Mouse (Mus musculus) intestine, embryonic 15.5 days (tissue): ENCODE data around the gene Ddx51. TPM values are rescaled to one million over a fixed set of nuclear protein-coding genes. Genes with fewer than 3 reads are reported as not detected.

Source experiments
- ATAC-seq: fragments of 200-750 bp; cut with Nextera tagmentation; 2 replicates; pipeline ENCODE4 v1.8.0; 2017; ENCODE audit warnings: moderate TSS enrichment, moderate library complexity
- H3K27ac ChIP-seq: fragments of 300-500 bp; sonication (generic); 2 replicates; pipeline ENCODE4 v1.5.1; 2015; ENCODE audit warnings: mild to moderate bottlenecking, inconsistent platforms
- H3K27me3 ChIP-seq: fragments of 300-500 bp; sonication (generic); replicated peaks from 2 replicates; pipeline ENCODE4 v1.6.1; 2015; ENCODE audit warnings: inconsistent platforms
- H3K36me3 ChIP-seq: fragments of 300-500 bp; sonication (generic); 2 replicates; pipeline ENCODE4 v1.6.1; 2015; ENCODE audit warnings: inconsistent platforms
- H3K4me1 ChIP-seq: fragments of 300-500 bp; sonication (generic); replicated peaks from 2 replicates; pipeline ENCODE4 v1.6.1; 2015; ENCODE audit warnings: inconsistent platforms
- H3K4me2 ChIP-seq: fragments of 300-500 bp; sonication (generic); replicated peaks from 2 replicates; pipeline ENCODE4 v1.6.1; 2015; ENCODE audit warnings: mild to moderate bottlenecking, inconsistent platforms
- H3K4me3 ChIP-seq: fragments of 300-500 bp; sonication (generic); replicated peaks from 2 replicates; pipeline ENCODE4 v1.5.1; 2015; ENCODE audit warnings: inconsistent platforms
- H3K9ac ChIP-seq: fragments of 300-500 bp; sonication (generic); 2 replicates; pipeline ENCODE4 v1.6.1; 2015; ENCODE audit warnings: inconsistent platforms
- H3K9me3 ChIP-seq: fragments of 300-500 bp; sonication (generic); 2 replicates; pipeline ENCODE4 v1.6.1; 2016; ENCODE audit warnings: inconsistent platforms
- WGBS: fragments of 180-500 bp; shearing (Covaris S2); methylation state at CpG from one replicate; pipeline ENCODE4 v1.1.7; 2015; 5-methylcytosine and 5-hydroxymethylcytosine counted together
- polyA plus RNA-seq: library from polyadenylated mRNA; unstranded; fragments of >200 nt; fragmentation: Nextera tagmentation; extraction: Ambion mirVana; gene quantifications from 2 replicates; pipeline ENCODE4 v1.2.1, GENCODE M21; 2015

Gene Ddx51
- 23.2 and 26.9 TPM in 2 replicates for polyA plus RNA-seq

DNA sequence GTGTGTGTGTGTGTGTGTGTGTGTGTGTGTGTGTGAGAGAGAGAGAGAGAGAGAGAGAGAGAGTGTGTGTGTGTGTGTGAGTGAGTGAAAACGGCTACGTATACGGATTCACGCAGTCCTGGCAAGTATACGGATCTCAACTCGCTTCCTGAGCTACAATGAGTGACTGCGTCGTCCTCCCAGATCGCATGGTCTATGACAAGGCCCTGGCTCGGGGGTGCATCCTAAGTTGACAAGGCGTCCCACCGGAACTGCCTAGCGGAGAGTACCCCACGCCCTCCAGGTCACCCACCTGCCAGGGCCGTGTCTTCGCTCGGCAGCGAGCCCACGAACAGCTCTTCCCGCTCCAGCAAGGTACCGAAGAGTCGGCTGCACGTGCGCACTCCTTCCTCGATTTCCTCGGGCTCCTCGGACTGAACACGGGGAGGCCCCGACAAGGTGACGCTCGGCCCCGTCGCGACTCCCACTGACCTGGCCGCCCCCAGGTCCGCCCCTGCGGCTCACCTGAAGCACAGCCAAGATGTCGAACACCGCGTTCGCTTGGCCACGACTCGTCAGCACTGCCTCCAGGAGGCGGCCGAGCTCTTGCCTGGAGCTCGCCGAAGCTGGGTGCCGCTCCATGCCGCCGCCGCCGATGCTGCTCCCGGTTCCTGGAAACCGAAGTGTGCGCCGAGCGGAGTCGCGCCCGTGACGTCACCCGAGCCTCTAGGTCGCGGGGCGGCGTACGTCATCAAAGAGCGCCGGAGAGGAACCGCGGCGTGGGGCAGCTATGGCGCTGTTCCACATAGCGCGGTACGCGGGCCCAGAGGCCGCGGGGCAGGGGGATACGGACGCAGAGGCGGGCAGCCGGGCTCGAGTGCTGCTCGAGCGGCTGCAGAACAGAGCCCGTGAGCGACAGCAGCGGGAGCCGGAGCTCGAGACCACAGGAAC, at the start of gene Ddx51, which contains the start of gene Noc4l:
TSS of gene Ddx51 (plus strand) at position 733 of the 930 bp plus-strand sequence.
TSS of gene Noc4l (minus strand) at position 699 of the 930 bp plus-strand sequence.
- WGBS: 1% methylated on average over 91 of the region's 91 CpGs
- Histone ChIP-seq H3K27ac (0 out of 2 replicates have a peak within 1 kb of the TSS, but pooled peaks have one; percentile 25), H3K36me3 (peaks cover 60% of the 10 kb centered on the region), H3K9me3 (no peaks in the 10 kb centered on the region), H3K27me3 (no peaks in the 10 kb centered on the region), H3K9ac (peak within 1 kb of the TSS; percentile 79), H3K4me1 (peaks cover 6% of the 10 kb centered on the region), H3K4me3 (peak within 1 kb of the TSS; percentile 95), H3K4me2 (peak within 1 kb of the TSS; percentile 84)
- ATAC-seq: peak; percentile 93

DNA sequence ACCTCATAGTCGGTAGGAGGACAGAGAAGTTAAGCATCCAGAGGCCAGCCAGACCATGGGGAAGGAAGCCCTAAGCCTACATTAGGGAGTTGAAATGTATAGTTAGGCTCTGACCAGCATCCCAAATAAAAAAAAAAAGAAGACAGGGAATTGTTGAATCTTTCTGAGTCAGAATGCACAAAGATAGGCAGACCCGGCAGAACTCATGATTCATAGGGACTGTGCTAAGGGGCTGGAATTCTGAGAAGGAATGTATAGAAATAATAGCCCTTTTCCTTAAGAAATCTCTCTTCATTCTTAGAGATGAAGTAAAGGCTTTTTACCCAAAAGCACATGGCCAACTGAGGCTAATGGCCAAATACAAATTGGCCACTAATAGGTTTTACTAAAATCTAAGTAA, 48.9 kb upstream of the Ddx51 start:
- no peaks in the 10 kb centered on the region for H3K9me3 ChIP-seq
- WGBS: 83% methylated on average over 2 of the region's 2 CpGs
- no peak overlapping the region for H3K27ac ChIP-seq
- no peaks in the 10 kb centered on the region for H3K27me3 ChIP-seq
- H3K4me1 ChIP-seq: no peaks in the 10 kb centered on the region
- no peak for ATAC-seq
- H3K36me3 ChIP-seq: no peaks in the 10 kb centered on the region
- no peak overlapping the region for H3K4me3 ChIP-seq
- H3K4me2 ChIP-seq: no peak overlapping the region
- no peak overlapping the region for H3K9ac ChIP-seq

DNA sequence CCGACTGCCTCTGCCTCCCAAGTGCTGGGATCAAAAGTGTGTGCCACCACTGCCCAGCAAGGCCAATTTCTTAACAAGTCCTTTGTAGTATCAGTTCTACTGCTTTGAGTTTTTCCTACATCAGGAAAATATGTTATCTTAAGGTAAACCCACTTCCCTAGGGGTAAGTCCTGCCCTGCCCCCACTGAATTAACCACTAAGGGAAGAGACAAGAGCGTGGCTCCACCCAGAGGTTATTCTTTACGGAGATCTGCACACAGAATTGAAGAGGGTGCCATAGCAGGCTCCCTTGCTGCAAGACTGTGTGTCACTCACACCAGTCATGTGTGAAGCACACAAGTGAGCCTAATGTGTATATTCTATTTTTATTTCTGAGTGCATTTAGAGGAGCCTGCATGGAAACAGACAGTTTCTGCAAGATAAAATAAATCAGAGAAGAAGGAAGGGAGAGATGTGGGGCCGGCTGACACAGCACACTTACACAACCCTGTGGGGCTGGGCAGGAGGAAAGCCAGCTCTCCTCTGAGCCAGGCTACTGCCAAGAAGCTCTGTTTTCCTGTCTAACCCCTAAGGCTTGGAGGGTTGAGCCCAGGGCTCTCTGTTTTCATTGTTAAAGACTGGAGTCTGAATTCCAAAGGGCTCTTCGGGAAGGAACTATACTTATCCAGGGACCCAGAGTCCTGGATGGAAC, 47.6 kb upstream of the Ddx51 start:
- no peak for ATAC-seq
- WGBS: 51% methylated on average over 5 of the region's 5 CpGs

DNA sequence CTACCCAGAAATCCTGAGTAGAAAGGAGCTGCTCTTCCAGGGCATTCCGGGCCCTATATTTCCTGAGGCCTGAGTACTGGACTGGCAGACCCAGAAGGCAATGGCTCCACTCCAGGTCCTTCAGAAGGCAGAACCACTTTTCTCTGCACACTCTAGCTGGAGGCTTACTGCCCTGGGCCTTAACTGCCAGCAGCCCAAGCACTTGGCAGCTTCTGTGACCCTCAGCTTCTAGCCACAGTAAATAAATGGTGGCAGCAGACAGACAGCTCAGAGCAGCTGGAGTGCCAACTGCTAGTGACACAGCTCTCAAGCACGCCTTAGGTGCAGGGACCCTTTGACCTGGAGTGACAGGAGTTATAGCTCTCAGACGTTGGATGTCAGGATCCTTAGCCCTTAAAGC, 45.5 kb upstream of the Ddx51 start:
- Histone ChIP-seq H3K9me3 (no peaks in the 10 kb centered on the region), H3K36me3 (no peaks in the 10 kb centered on the region), H3K9ac (no peak overlapping the region), H3K27me3 (no peaks in the 10 kb centered on the region), H3K4me3 (no peak overlapping the region), H3K27ac (no peak overlapping the region), H3K4me1 (no peaks in the 10 kb centered on the region), H3K4me2 (no peak overlapping the region)
- no peak for ATAC-seq
- WGBS: 58% methylated on average over 3 of the region's 3 CpGs

More for the DNA sequence above, 47.6 kb upstream of the Ddx51 start:
- Histone ChIP-seq H3K36me3 (no peaks in the 10 kb centered on the region), H3K9ac (no peak overlapping the region), H3K27ac (no peak overlapping the region), H3K9me3 (no peaks in the 10 kb centered on the region), H3K27me3 (no peaks in the 10 kb centered on the region), H3K4me3 (no peak overlapping the region), H3K4me1 (no peaks in the 10 kb centered on the region), H3K4me2 (no peak overlapping the region)

DNA sequence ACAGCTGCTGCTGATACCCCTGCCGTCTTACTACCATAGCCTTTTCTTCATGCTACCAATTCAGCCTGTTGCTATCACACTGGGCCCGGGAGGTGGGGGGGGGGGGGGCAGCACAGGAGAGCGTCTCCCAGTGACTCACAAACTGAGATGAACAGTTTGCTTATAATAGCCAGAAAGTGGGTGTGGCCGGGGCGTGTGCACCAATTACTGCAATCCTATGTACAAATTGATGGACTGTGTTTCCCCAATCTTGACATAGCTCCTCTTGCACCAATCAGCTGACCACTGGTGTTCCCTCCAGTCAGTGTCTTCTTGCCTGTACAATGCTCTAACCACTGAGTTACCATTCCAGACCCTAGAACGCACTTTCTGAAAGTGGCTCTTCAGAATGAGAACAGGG, 44.9 kb upstream of the Ddx51 start:
- H3K9ac ChIP-seq: no peak overlapping the region
- WGBS: 59% methylated on average over 6 of the region's 6 CpGs

DNA sequence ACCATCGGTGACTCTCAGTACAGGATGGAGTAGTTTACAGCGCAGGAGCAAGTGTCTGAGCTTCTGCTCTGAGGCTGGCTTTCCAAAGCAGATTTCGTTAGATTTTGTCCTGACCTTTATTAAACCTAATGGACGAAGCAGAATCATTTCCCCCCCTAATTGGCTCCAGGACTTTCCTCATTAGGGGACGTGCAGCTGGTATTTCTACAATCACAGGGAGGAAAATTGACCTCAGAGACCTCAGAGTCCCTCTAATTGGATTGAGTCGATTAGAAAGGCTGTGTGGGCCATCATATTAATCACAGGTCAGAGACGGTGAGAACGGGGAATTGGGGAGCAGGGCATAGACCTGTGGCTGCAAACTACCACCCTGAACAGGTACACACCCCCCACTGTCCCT, 44.3 kb upstream of the Ddx51 start:
- no peak overlapping the region for H3K4me3 ChIP-seq
- WGBS: 72% methylated on average over 8 of the region's 8 CpGs
- H3K4me1 ChIP-seq: no peaks in the 10 kb centered on the region
- no peaks in the 10 kb centered on the region for H3K9me3 ChIP-seq
- ATAC-seq: no peak
- no peaks in the 10 kb centered on the region for H3K27me3 ChIP-seq
- H3K9ac ChIP-seq: no peak overlapping the region
- H3K36me3 ChIP-seq: no peaks in the 10 kb centered on the region
- H3K27ac ChIP-seq: no peak overlapping the region
- H3K4me2 ChIP-seq: no peak overlapping the region

More for the DNA sequence above, 44.9 kb upstream of the Ddx51 start:
- Histone ChIP-seq H3K4me3 (no peak overlapping the region), H3K27me3 (no peaks in the 10 kb centered on the region), H3K27ac (no peak overlapping the region), H3K36me3 (no peaks in the 10 kb centered on the region), H3K4me1 (no peaks in the 10 kb centered on the region), H3K4me2 (no peak overlapping the region), H3K9me3 (no peaks in the 10 kb centered on the region)
- no peak for ATAC-seq

DNA sequence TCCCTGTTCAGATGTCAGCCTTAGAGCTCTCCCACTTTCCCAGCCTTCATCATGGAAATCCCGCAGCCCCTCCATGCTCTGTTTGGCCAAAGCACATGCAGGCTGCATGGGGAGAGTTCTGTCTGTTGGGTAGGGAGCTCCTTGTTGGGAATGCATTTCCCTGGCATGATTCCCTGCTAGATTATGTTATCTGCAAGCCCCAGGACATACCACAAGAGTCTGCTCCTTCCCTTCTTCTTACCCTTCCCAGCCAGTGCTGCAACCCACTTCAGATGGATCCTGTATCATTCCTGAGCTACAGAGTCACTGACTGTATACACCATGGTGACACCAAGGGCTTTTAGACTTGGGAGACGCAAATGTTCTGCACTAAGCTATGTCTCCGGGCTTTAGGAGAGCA, 43.8 kb upstream of the Ddx51 start:
- H3K4me3 ChIP-seq: no peak overlapping the region
- H3K27me3 ChIP-seq: no peaks in the 10 kb centered on the region
- 79% methylated on average over 3 of the region's 3 CpGs for WGBS
- no peak overlapping the region for H3K27ac ChIP-seq
- ATAC-seq: no peak
- H3K9me3 ChIP-seq: no peaks in the 10 kb centered on the region
- no peak overlapping the region for H3K9ac ChIP-seq
- no peak overlapping the region for H3K4me2 ChIP-seq
- H3K36me3 ChIP-seq: no peaks in the 10 kb centered on the region
- H3K4me1 ChIP-seq: no peaks in the 10 kb centered on the region

DNA sequence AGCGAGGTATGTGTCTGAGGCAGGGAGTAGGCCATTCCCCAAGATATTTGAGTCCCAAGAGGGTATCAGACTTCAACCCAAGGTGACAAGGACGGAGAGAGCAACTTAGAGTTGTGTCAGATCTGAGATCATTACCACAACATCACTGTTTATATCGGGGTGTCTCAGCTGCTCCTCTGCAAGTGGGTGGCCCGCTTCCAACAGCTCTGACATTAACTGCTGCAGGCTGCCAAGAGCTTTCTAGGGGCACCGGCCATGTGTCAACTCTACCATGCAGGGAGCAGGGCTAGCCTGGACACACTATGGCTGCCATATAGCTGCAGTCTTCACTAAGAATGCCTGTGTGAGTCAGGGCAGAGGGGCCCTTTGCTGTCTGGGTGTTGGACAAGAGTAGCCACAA, 43.4 kb upstream of the Ddx51 start:
- Histone ChIP-seq H3K4me3 (no peak overlapping the region), H3K4me1 (no peaks in the 10 kb centered on the region), H3K9me3 (no peaks in the 10 kb centered on the region), H3K36me3 (no peaks in the 10 kb centered on the region), H3K27ac (no peak overlapping the region), H3K4me2 (no peak overlapping the region), H3K27me3 (no peaks in the 10 kb centered on the region), H3K9ac (no peak overlapping the region)
- no peak for ATAC-seq
- WGBS: 75% methylated on average over 5 of the region's 5 CpGs

DNA sequence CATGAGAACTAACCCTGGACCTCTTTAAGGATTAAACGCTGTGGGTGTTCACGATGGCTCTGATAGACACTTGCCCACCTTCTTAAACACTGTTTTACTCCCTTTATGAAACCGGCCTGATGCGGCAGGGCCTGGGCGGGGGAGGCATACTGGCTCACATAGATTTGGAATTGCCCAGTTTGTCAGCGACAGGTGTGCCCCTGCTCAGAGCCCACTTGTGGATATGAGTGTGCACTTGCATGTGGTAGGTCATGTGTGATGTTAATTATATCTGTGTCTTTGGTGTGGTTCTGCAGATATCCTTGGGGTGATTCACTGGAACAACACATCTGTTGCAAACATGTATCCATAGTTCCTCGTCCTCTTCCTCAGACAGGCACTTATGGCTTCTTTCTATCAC, 42.8 kb upstream of the Ddx51 start:
- Histone ChIP-seq H3K36me3 (no peaks in the 10 kb centered on the region), H3K4me2 (no peak overlapping the region), H3K4me3 (no peak overlapping the region), H3K4me1 (no peaks in the 10 kb centered on the region), H3K9me3 (no peaks in the 10 kb centered on the region), H3K27ac (no peak overlapping the region), H3K27me3 (no peaks in the 10 kb centered on the region), H3K9ac (no peak overlapping the region)
- 88% methylated on average over 7 of the region's 7 CpGs for WGBS
- ATAC-seq: no peak

DNA sequence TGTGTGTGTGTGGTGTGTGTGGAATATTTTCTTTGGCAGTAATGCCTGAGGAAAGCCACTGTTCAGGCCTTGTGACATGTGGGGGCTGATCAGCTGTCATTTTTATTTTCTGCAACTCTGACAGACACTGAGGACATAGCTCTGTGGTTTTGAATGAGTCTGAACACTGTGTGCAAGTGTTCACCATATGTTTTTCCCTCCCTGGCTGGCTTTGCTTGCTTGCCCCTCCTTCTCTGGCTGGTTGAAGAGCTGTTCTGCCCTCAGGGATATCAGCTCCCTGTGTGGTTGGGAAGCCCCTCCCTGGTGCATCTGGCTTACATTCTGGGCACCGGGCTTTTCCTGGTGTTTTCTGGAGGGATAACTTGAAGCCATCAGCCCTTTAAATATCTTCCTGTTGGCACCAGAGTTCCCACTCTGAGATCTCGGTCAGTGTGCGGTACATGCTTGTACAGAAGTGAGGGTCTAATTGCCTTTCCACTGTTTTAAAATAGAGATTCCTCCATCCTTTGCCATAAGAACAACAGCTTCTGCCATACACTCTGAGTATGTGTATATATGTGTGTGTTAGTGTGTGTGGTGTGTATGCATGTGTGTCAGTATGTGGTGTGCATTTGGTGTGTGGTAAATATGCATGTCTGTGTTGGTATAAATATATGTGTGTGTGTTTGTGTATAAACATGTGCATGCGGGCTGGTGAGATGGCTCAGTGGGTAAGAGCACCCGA, 41.7 kb upstream of the Ddx51 start:
- Histone ChIP-seq H3K4me3 (no peak overlapping the region), H3K27ac (no peak overlapping the region), H3K9me3 (no peaks in the 10 kb centered on the region), H3K27me3 (no peaks in the 10 kb centered on the region), H3K4me1 (no peaks in the 10 kb centered on the region), H3K36me3 (no peaks in the 10 kb centered on the region), H3K4me2 (no peak overlapping the region), H3K9ac (no peak overlapping the region)
- WGBS: 78% methylated on average over 5 of the region's 5 CpGs
- no peak for ATAC-seq

DNA sequence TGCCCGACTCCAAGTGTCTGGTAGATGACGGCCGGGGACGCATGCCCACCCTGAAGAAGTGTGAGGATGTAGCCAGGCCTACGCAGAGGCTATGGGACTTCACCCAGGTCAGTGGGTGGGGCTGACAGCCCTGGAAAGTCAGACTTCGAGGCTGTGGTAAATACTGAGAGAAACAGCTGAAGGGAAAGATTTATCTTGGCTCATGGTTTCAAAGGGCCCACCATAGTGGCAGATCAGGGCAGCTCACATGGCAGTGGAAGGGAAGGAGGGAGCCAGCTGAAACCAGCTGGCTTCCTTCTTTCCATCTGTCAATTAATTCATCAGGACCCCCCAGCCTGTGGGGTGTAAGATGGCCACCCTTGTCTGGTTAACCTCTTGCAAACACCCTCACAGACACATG, 34.0 kb upstream of the Ddx51 start:
- H3K4me2 ChIP-seq: no peak overlapping the region
- H3K27me3 ChIP-seq: no peaks in the 10 kb centered on the region
- no peak overlapping the region for H3K4me3 ChIP-seq
- no peak overlapping the region for H3K9ac ChIP-seq
- no peaks in the 10 kb centered on the region for H3K9me3 ChIP-seq
- H3K27ac ChIP-seq: no peak overlapping the region
- WGBS: 82% methylated on average over 6 of the region's 6 CpGs
- H3K36me3 ChIP-seq: no peaks in the 10 kb centered on the region
- ATAC-seq: no peak
- no peaks in the 10 kb centered on the region for H3K4me1 ChIP-seq

DNA sequence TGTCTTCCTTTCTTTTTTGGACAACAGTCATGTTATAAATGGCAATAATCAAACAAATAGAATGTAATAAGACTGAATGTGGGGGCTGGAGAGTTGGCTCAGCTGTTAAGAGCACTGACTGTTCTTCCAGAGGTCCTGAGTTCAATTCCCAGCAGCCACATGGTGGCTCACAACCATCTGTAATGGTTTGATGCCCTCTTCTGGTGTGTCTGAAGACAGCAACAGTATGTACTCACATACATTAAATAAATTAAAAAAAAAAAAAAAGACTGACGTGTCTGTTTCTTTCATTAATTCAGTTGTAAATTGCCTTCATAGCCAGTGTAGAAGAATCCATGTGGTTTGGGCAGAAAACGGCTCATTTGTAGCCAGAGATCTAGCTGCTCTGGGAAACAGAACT, 28.9 kb upstream of the Ddx51 start:
- H3K9ac ChIP-seq: no peak overlapping the region
- 79% methylated on average over 2 of the region's 2 CpGs for WGBS
- peaks cover 7% of the 10 kb centered on the region; the same call in 1 of the 2 replicates for H3K27me3 ChIP-seq
- H3K4me1 ChIP-seq: no peaks in the 10 kb centered on the region
- no peak overlapping the region for H3K4me3 ChIP-seq
- no peaks in the 10 kb centered on the region for H3K36me3 ChIP-seq
- no peak for ATAC-seq
- H3K9me3 ChIP-seq: no peaks in the 10 kb centered on the region
- no peak overlapping the region for H3K4me2 ChIP-seq
- no peak overlapping the region for H3K27ac ChIP-seq
